Comparison of ENCODE assay signal across 1 mouse cellular context in the genomic region with DNA sequence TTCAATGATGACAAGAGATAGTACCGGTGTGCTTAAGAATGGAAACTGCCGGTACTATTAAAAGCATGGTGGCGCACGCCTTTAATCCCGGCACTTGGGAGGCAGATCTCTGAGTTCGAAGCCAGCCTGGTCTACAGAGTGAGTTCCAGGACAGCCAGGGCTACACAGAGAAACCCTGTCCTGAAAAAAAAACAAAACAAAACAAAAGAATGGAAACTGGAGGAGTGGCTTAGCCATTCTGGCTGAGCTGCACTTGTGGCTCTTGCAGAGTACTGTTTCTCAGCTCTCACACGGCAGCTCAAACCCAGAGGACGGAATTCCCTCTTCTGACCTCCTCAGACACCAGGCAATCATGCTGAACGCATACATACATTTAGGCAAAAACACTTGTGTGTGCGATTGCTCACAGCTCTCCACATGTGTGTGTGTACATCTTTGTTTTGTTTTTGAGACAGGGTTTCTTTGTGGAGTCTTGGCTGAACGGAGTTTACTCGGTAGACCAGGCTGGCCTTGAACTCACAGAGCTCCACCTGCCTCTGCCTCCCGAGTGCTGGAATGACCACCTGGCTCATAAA.
A peak's percentile ranks its signal among the peaks of the same experiment; 100 is the strongest.
TF ChIP-seq lines count a peak whose summit lies in the region.

No protein-coding gene starts in this region.

TF ChIP-seq in CH12.LX, 34 proteins besides CTCF, POLR2A, EP300 and RAD21:
- TF ChIP-seq MAX (IDR thresholded peaks at IDR 0.05; ENCODE audit: low read length): no peak
- TF ChIP-seq MYC (IDR thresholded peaks at IDR 0.05; ENCODE audit: low read depth, low read length): 0 out of 2 replicates have a peak, but pooled peaks have one; percentile 6
- TF ChIP-seq USF2 (conservative IDR thresholded peaks at IDR 0.05; ENCODE audit: low read depth, low read length): no peak
- no peak for TF ChIP-seq ETS1 (conservative IDR thresholded peaks at IDR 0.05; ENCODE audit: low read depth, low read length)
